Mouse (Mus musculus): ENCODE measurements around the gene Dner. TPM values are rescaled to one million over a fixed set of nuclear protein-coding genes. Genes with fewer than 3 reads are reported as not detected.

Gene Dner
- polyA plus RNA-seq, 1 experiment from 2014 or later = not detected

DNA sequence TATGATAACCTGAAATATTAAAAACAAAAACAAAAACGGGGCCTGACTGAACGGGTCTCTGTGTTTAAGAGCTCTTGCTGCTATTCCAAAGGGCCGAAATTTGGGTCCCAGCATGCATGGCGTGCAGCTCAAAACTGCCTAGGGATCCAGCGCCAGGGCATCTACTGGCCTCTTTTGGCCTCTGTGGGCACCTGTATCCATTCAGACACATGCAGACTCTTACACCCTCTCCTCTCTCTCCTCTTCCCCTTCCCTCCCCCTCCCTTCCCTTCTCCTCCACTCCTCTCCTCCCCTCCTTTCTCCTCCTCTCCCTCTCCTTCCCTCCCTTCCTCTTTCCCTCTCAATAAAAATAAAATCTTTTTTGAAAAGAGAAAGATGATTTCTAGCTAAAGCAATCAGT lies 13.4 kb upstream of the Dner start:
- peaks cover 33% of the 10 kb centered on the region for H3K27me3 ChIP-seq
- ATAC-seq (no peak), DNase-seq (ENCODE audit: low read depth, low spot score) (no peak)
- TF ChIP-seq CTCF (IDR thresholded peaks at IDR 0.05) = no peak
- ChIA-PET POLR2A (no interaction called here), CTCF (interaction anchor here (2.0 kb wide), 1 partner anchor 18 kb away, joined by 4 read pairs; no protein-coding TSS in a partner anchor)
- in situ Hi-C loops (cut with MboI; ENCODE audit: low pct_unique_long_range_greater_than_20kb) = loop anchor here (25.0 kb wide), 1 partner anchor 972 kb away; no protein-coding TSS in a partner anchor

DNA sequence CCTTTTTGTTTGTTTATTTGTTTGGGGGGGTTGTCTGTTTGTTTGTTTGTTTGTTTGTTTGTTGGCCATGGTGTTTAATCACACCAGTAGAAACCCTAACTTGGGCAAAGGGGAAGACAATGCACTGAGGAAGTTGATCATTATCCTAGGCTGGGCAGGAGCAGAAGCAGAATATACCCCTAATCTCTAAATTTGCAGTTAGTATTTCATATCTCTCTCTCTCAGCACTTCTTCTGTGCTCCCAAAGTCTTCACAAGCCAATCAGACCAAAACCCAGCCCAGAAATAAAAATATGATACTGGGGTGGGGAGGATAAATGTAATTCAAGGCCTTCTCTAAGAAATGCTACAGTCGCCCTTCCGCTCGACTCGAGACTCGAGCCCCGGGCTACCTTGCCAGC lies 4.2 kb upstream of the Dner start:
- ATAC-seq (no peak), DNase-seq (ENCODE audit: low read depth, low spot score) (no peak)
- peaks cover 16% of the 10 kb centered on the region for H3K27me3 ChIP-seq
- in situ Hi-C loops (cut with MboI; ENCODE audit: low pct_unique_long_range_greater_than_20kb) = loop anchor here (25.0 kb wide), 1 partner anchor 963 kb away; no protein-coding TSS in a partner anchor
- POLR2A ChIA-PET = no interaction called here
- no peak for TF ChIP-seq CTCF (IDR thresholded peaks at IDR 0.05)
- CTCF ChIA-PET = no interaction called here

DNA sequence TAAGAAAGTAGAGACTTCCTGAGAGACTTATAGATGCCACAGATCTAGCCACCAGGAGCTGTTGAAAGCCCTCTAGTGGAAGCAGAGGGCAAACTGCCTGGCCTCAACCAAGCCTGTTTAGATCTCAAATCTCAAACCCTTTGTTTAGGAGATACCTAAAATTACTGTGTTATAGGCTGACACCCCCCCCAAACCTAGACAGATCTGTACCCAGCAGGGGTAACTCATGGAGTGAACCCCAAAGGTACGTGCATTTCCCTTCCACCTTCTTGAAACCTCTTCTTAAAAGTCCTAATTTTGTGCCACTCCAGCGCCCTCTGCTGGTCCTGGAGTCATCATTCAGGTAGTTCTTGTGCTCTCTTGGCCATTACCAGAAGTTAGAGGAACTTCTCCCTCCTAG lies 1.1 kb upstream of the Dner start:
- ChIA-PET CTCF (interaction anchor here (1.0 kb wide), 1 partner anchor 953 kb away, joined by 4 read pairs; no protein-coding TSS in a partner anchor), POLR2A (no interaction called here)
- peaks cover 37% of the 10 kb centered on the region for H3K27me3 ChIP-seq
- in situ Hi-C loops (cut with MboI; ENCODE audit: low pct_unique_long_range_greater_than_20kb) = no loop called here
- DNase-seq (ENCODE audit: low read depth, low spot score) (no peak), ATAC-seq (no peak)
- peak; percentile 64 for TF ChIP-seq CTCF (IDR thresholded peaks at IDR 0.05)

DNA sequence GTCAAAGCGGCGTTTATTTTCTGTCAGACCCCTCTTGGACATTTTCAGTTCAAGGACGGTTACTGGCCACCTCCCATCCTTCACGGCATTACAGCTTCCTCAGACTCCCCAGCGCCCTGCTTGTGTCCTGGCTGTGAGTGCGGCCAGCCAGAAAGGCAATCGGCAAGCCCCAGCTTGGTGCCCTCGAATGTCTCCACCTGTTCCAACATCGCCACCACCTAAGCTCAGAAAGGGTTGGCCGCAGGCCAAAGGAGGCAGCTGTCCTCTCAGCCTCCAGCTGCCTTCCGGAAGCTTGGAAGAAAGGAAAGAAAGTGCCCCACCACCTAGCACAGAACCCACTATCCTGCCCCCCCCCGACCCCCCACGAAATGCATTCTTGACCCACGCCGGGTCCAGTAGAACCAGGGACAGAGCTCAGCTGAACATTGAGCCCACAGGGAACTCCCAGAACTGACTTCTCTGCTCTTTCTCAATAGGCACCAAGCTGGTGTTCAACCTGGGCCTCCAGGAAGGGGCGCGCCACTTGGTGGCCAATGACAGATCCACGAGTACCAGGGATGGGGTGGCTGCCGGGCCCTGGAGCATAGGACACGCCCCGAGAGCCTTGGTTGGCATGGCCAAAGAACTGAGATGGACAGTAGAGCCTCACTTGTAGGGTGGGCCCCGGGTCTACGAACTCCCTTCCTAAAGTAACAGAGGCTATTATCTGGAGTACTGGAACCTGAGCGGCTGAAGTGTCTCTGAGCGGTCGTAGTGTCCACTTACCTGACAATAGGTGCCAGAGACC lies 1.1 kb downstream of the Dner start:
- peaks cover 53% of the 10 kb centered on the region for H3K27me3 ChIP-seq
- in situ Hi-C loops (cut with MboI; ENCODE audit: low pct_unique_long_range_greater_than_20kb) = no loop called here
- POLR2A ChIA-PET = no interaction called here
- no peak for ATAC-seq
- DNase-seq (ENCODE audit: low read depth, low spot score) = no peak
- TF ChIP-seq CTCF (IDR thresholded peaks at IDR 0.05) = no peak
- CTCF ChIA-PET = no interaction called here

GRCm38 (mm10) chr1:84677910-84678309 lies 18.1 kb downstream of the Dner start:
- ATAC-seq (no peak), DNase-seq (ENCODE audit: low read depth, low spot score) (no peak)
- peaks cover 18% of the 10 kb centered on the region for H3K27me3 ChIP-seq
- ChIA-PET CTCF (no interaction called here), POLR2A (interaction anchor here (0.6 kb wide), 1 partner anchor 182 kb away, joined by 3 read pairs; no protein-coding TSS in a partner anchor)
- TF ChIP-seq CTCF (IDR thresholded peaks at IDR 0.05) = no peak
- in situ Hi-C loops (cut with MboI; ENCODE audit: low pct_unique_long_range_greater_than_20kb) = no loop called here

DNA sequence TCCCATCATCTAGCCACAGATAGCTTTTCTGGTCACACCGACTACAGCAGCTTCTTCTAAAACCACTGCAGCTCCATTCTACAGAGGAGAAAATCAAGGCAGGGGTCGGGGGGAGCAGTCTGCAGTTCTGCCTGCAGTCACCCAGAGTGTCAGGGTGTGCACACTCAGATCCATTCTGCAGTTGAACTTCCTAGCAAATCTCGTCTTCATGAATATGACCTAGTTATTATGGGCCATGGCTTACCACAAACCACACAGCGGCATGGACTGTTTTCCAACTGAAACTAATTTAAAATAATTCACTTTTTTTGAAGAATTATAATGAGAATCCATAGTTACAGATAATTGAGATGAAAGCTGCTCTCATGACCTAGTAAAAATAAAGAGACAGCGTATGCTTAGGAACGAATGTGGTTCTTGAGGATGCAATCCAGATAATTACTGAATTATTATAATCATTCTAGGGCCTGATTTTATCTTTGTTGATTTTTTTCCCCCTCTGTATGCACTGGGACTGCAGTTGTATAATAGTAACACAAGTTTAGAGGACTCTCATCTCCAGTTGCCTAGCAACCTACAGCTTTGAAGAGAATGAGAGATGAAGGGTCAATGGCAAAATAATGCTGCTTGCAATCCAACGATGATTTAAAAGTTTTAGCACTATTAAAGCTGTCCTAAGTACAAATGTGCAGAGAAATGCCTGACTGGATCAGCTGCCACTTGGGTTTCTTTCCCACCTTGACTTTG lies 27.7 kb downstream of the Dner start:
- DNase-seq (ENCODE audit: low read depth, low spot score) (no peak), ATAC-seq (no peak)
- in situ Hi-C loops (cut with MboI; ENCODE audit: low pct_unique_long_range_greater_than_20kb) = no loop called here
- no peak for TF ChIP-seq CTCF (IDR thresholded peaks at IDR 0.05)
- ChIA-PET CTCF (no interaction called here), POLR2A (no interaction called here)
- peaks cover 20% of the 10 kb centered on the region for H3K27me3 ChIP-seq

DNA sequence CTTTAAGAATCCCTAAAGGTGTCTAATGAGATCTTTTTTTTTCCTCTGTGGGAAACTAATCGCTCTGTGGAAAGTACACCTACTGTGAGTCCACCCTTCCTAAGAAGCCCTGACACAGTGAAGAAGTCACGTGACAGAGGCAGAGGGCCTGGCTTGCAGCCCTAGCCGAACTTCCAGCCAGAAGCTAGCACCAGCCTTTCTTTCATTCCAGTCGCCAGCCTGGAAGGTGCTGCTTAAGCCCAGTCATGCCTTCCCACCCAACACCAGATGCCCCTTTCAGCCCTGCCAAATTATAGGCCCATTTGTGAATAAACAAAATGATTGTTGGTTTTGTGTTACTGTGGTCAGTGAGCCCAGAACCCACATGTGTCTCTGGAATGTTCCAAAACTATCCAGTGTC lies 28.4 kb downstream of the Dner start:
- no peak for TF ChIP-seq CTCF (IDR thresholded peaks at IDR 0.05)
- no peak for DNase-seq (ENCODE audit: low read depth, low spot score)
- in situ Hi-C loops (cut with MboI; ENCODE audit: low pct_unique_long_range_greater_than_20kb) = no loop called here
- POLR2A ChIA-PET = no interaction called here
- CTCF ChIA-PET = no interaction called here
- no peak for ATAC-seq
- peaks cover 20% of the 10 kb centered on the region for H3K27me3 ChIP-seq

- no peak for TF ChIP-seq CTCF (IDR thresholded peaks at IDR 0.05)
- peaks cover 5% of the 10 kb centered on the region for H3K27me3 ChIP-seq
- ChIA-PET POLR2A (no interaction called here), CTCF (no interaction called here)
- DNase-seq (ENCODE audit: low read depth, low spot score) (no peak), ATAC-seq (no peak)
- in situ Hi-C loops (cut with MboI; ENCODE audit: low pct_unique_long_range_greater_than_20kb) = no loop called here
Observed at GRCm38 (mm10) chr1:84664377-84665118, 31.5 kb downstream of the Dner start.

DNA sequence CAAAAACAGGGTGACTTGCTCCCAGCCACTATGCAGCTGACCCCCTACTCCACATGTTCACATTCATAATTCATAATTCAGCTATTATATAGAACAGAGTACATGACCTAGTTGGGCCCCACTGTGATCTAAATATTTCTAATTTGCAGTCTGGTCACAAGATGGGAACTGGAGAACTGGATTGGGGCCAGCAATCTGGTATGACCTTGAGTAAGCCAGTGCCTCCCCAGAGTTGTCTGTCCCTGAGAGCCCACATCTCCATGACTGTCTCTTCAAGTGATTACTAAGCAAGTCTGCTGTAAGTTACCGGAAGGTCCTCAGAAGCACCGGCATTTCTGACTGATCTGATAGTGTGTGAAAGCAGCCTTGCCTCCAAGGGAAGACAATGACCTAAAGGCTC lies 49.2 kb downstream of the Dner start:
- ATAC-seq (no peak), DNase-seq (ENCODE audit: low read depth, low spot score) (no peak)
- in situ Hi-C loops (cut with MboI; ENCODE audit: low pct_unique_long_range_greater_than_20kb) = no loop called here
- ChIA-PET POLR2A (no interaction called here), CTCF (no interaction called here)
- H3K27me3 ChIP-seq = peaks cover 46% of the 10 kb centered on the region
- no peak for TF ChIP-seq CTCF (IDR thresholded peaks at IDR 0.05)

DNA sequence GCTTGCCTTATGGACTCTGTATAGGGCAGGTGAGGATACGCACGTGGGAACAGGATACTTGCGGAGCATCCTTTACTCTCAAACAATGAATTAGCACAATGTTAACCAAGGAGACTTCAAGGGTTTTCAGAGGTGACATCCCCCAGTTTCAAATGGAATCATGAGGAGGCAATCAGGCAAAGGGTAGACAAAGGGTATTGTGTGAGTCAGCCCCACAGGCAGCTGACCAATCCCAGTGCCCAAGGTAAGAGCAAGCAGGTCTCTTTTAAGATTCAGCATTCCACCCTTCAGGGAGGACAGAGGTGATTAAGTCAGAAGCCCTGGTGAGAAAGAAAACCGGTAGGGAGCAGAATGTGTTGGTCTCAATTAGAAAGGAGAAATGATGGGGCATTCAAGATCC lies 55.6 kb downstream of the Dner start:
- DNase-seq (ENCODE audit: low read depth, low spot score) (no peak), ATAC-seq (no peak)
- ChIA-PET POLR2A (no interaction called here), CTCF (no interaction called here)
- TF ChIP-seq CTCF (IDR thresholded peaks at IDR 0.05) = no peak
- peaks cover 29% of the 10 kb centered on the region for H3K27me3 ChIP-seq
- in situ Hi-C loops (cut with MboI; ENCODE audit: low pct_unique_long_range_greater_than_20kb) = no loop called here

GRCm38 (mm10) chr1:84636890-84637289 lies 59.1 kb downstream of the Dner start:
- peaks cover 33% of the 10 kb centered on the region for H3K27me3 ChIP-seq
- in situ Hi-C loops (cut with MboI; ENCODE audit: low pct_unique_long_range_greater_than_20kb) = no loop called here
- ChIA-PET POLR2A (no interaction called here), CTCF (no interaction called here)
- TF ChIP-seq CTCF (IDR thresholded peaks at IDR 0.05) = no peak
- no peak for ATAC-seq
- DNase-seq (ENCODE audit: low read depth, low spot score) = no peak

All from Patski (cell line).